Mouse (Mus musculus) liver, adult 2 months (tissue): ENCODE measurements around the gene Ube2c. TPM values are rescaled to one million over a fixed set of nuclear protein-coding genes. Genes with fewer than 3 reads are reported as not detected.

ENCODE experiments used
- DNase-seq: peaks from one replicate; pipeline ENCODE4 v3.0.0-alpha.2; 2011; ENCODE audit warnings: low read depth, low spot score; ENCODE audit errors: extremely low read depth
- H3K27ac ChIP-seq: fragments of 200-500 bp; replicated peaks from 2 replicates; pipeline ENCODE4 v1.5.1; 2012; ENCODE audit warnings: low read depth, mild to moderate bottlenecking, control low read depth, inconsistent platforms, low read length; ENCODE audit not compliant: insufficient read depth
- H3K27me3 ChIP-seq: fragments of 200-500 bp; 2 replicates; pipeline ENCODE4 v1.6.1; 2012; ENCODE audit warnings: mild to moderate bottlenecking, moderate library complexity, low read length, inconsistent platforms; ENCODE audit not compliant: control insufficient read depth, insufficient read depth
- H3K36me3 ChIP-seq: fragments of 200-500 bp; 2 replicates; pipeline ENCODE4 v1.6.1; 2012; ENCODE audit warnings: low read length, inconsistent platforms; ENCODE audit not compliant: control insufficient read depth, insufficient read depth
- H3K4me1 ChIP-seq: fragments of 200-500 bp; 2 replicates; pipeline ENCODE4 v1.6.1; 2011; ENCODE audit warnings: low read length; ENCODE audit not compliant: control insufficient read depth, insufficient read depth
- H3K4me3 ChIP-seq: fragments of 200-500 bp; 2 replicates; pipeline ENCODE4 v1.5.1; 2011; ENCODE audit warnings: low read depth, mild to moderate bottlenecking, control low read depth, low read length, moderate library complexity; ENCODE audit not compliant: insufficient read depth
- H3K79me2 ChIP-seq: fragments of 200-500 bp; 2 replicates; pipeline ENCODE4 v1.6.1; 2012; ENCODE audit warnings: inconsistent platforms, mild to moderate bottlenecking, low read length, moderate library complexity; ENCODE audit not compliant: control insufficient read depth, insufficient read depth
- H3K9ac ChIP-seq: fragments of 200-500 bp; 2 replicates; pipeline ENCODE4 v1.6.1; 2012; ENCODE audit warnings: low read depth, mild to moderate bottlenecking, control low read depth, inconsistent platforms, low read length
- CTCF ChIP-seq: fragments of 200-500 bp; IDR thresholded peaks from 2 replicates; pipeline ENCODE4 v1.5.1; 2011; ENCODE audit warnings: low read depth, low read length, control low read depth
- POLR2A ChIP-seq: fragments of 200-500 bp; IDR thresholded peaks from 2 replicates; pipeline ENCODE4 v1.6.1; 2011; ENCODE audit warnings: low read length, control low read depth; ENCODE audit not compliant: insufficient read depth; ENCODE audit errors: extremely low read depth
- WGBS: fragments of 180-500 bp; shearing (Covaris S2); methylation state at CpG from one replicate; pipeline ENCODE4 v1.1.7; 2018; 5-methylcytosine and 5-hydroxymethylcytosine counted together
- polyA plus RNA-seq: library from polyadenylated mRNA; depleted of rRNA; stranded (reverse); fragments of >200 nt; gene quantifications from 2 replicates; pipeline ENCODE4 v1.2.3, GENCODE M21; 2012
- total RNA-seq: library from RNA; depleted of rRNA; stranded (reverse); fragments of >200 nt; gene quantifications from 2 replicates; pipeline ENCODE4 v1.2.3, GENCODE M21; 2014

Gene Ube2c
- total and polyA plus RNA-seq, 2 experiments = 0.18 to 1.2 TPM

- H3K4me3 ChIP-seq = no peak overlapping the region
- no peaks in the 10 kb centered on the region for H3K79me2 ChIP-seq
- H3K9ac ChIP-seq = no peak overlapping the region
- H3K36me3 ChIP-seq = no peaks in the 10 kb centered on the region
- H3K27ac ChIP-seq = no peak overlapping the region
- WGBS = 75% methylated on average over 4 of the region's 4 CpGs
- DNase-seq = no peak
- TF ChIP-seq POLR2A (no peak), CTCF (no peak)
- H3K27me3 ChIP-seq = no peaks in the 10 kb centered on the region
- peaks cover 8% of the 10 kb centered on the region for H3K4me1 ChIP-seq
These were observed 12.2 kb downstream of the Ube2c start for GRCm38 (mm10) chr2:164781876-164782275.

- peak; percentile 31 for DNase-seq
- Histone ChIP-seq H3K27me3 (no peaks in the 10 kb centered on the region), H3K27ac (no peak overlapping the region), H3K36me3 (no peaks in the 10 kb centered on the region), H3K79me2 (no peaks in the 10 kb centered on the region), H3K4me1 (peaks cover 10% of the 10 kb centered on the region), H3K4me3 (no peak overlapping the region), H3K9ac (no peak overlapping the region)
- TF ChIP-seq CTCF (peak; percentile 23; the same call in 1 of the 2 replicates), POLR2A (no peak)
- 75% methylated on average over 7 of the region's 7 CpGs for WGBS
These were observed 14.4 kb downstream of the Ube2c start for GRCm38 (mm10) chr2:164783926-164784581.

- WGBS = 4% methylated on average over 7 of the region's 7 CpGs
- H3K27ac ChIP-seq = peak overlapping the region; percentile 88; the same call in 1 of the 2 replicates
- DNase-seq = peak; percentile 38
- TF ChIP-seq POLR2A = no peak
- H3K27me3 ChIP-seq = no peaks in the 10 kb centered on the region
- no peaks in the 10 kb centered on the region for H3K36me3 ChIP-seq
- peaks cover 10% of the 10 kb centered on the region for H3K4me1 ChIP-seq
- peak overlapping the region; percentile 98 for H3K9ac ChIP-seq
- peak overlapping the region; percentile 90 for H3K4me3 ChIP-seq
- H3K79me2 ChIP-seq = no peaks in the 10 kb centered on the region
These were observed 15.2 kb downstream of the Ube2c start for GRCm38 (mm10) chr2:164784869-164785420.

- no peaks in the 10 kb centered on the region for H3K79me2 ChIP-seq
- peak; percentile 87 for DNase-seq
- H3K4me1 ChIP-seq = peaks cover 11% of the 10 kb centered on the region
- under 1% methylated on average over 87 of the region's 89 CpGs for WGBS
- H3K27me3 ChIP-seq = no peaks in the 10 kb centered on the region
- no peaks in the 10 kb centered on the region for H3K36me3 ChIP-seq
- H3K4me3 ChIP-seq = peak within 1 kb of the TSS; percentile 90
- TF ChIP-seq CTCF (peak; percentile 49), POLR2A (peak; percentile 93)
- H3K27ac ChIP-seq = peak within 1 kb of the TSS; percentile 88
- H3K9ac ChIP-seq = peak within 1 kb of the TSS; percentile 98
These were observed 16.0 kb downstream of the Ube2c start, which contains the start of gene Snx21 for GRCm38 (mm10) chr2:164785481-164786387. TSS of gene Snx21 (plus strand) at chr2:164785823.

- H3K4me1 ChIP-seq = peaks cover 18% of the 10 kb centered on the region
- no peaks in the 10 kb centered on the region for H3K27me3 ChIP-seq
- peak; percentile 36 for DNase-seq
- peak overlapping the region; percentile 61 for H3K27ac ChIP-seq
- 15% methylated on average over 15 of the region's 15 CpGs for WGBS
- no peaks in the 10 kb centered on the region; the same call in 1 of the 2 replicates for H3K36me3 ChIP-seq
- H3K79me2 ChIP-seq = no peaks in the 10 kb centered on the region
- peak overlapping the region; percentile 89 for H3K9ac ChIP-seq
- TF ChIP-seq POLR2A (no peak), CTCF (no peak)
- H3K4me3 ChIP-seq = peak overlapping the region; percentile 90
These were observed 16.7 kb downstream of the Ube2c start for GRCm38 (mm10) chr2:164786388-164786885.
